Mouse (Mus musculus): ENCODE results near the gene Gm10639. TPM values are rescaled to one million over a fixed set of nuclear protein-coding genes. Genes with fewer than 3 reads are reported as not detected.
"Not testable (repeated sequence)": the region's sequence is repeated elsewhere in the genome, so short reads cannot be mapped to it uniquely, and the experiment has no call there.

Gm10639 gene
- polyA plus RNA-seq, 1 experiment from 2014 or later = not detected

GRCm38 (mm10) chr9:78294781-78295180, 5.1 kb downstream of the Gm10639 start:
- H3K9me3 ChIP-seq (replicated peaks; ENCODE audit: control insufficient read depth, low read length); H3K27me3 ChIP-seq (ENCODE audit: control insufficient read depth, insufficient read depth, low read depth, low read length); H3K4me3 ChIP-seq (ENCODE audit: low read depth, low read length); H3K4me2 ChIP-seq (ENCODE audit: low read depth, low read length); H3K36me3 ChIP-seq (ENCODE audit: control insufficient read depth, insufficient read depth); H3K4me1 ChIP-seq (ENCODE audit: control insufficient read depth, low read depth, low read length); H3K9ac ChIP-seq (ENCODE audit: low read depth, low read length); H3K27ac ChIP-seq (ENCODE audit: low read length); ATAC-seq (ENCODE audit: low read depth): not testable (repeated sequence)
- WGBS (ENCODE audit: insufficient replicate concordance) = 54% methylated on average over 5 of the region's 7 CpGs

GRCm38 (mm10) chr9:78296089-78296488, 6.4 kb downstream of the Gm10639 start:
- not testable (repeated sequence) for H3K4me1 ChIP-seq (ENCODE audit: control insufficient read depth, low read depth, low read length); H3K9ac ChIP-seq (ENCODE audit: low read depth, low read length); H3K4me3 ChIP-seq (ENCODE audit: low read depth, low read length); H3K4me2 ChIP-seq (ENCODE audit: low read depth, low read length); H3K9me3 ChIP-seq (replicated peaks; ENCODE audit: control insufficient read depth, low read length); H3K27me3 ChIP-seq (ENCODE audit: control insufficient read depth, insufficient read depth, low read depth, low read length); ATAC-seq (ENCODE audit: low read depth); H3K36me3 ChIP-seq (ENCODE audit: control insufficient read depth, insufficient read depth); H3K27ac ChIP-seq (ENCODE audit: low read length)
- WGBS (ENCODE audit: insufficient replicate concordance) = 8% methylated on average over 6 of the region's 6 CpGs

DNA sequence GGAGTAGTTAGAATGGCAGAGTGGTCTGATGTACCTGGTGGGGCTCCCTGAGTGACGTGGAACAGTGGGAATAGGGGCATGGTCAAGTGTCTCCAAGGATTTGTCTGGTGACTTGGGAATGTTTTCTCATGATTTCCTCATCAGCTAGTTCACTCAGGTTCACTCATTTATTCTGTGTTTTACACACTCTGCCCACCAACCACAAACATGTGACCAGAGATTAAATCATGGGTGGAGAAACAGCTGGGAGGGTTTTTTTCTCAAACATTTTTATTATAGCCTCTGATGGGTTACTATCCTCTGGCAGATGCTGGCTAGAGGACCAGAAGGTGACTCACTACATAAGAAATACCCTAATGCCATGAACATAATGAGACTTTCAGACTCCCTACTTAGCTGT, 8.5 kb downstream of the Gm10639 start:
- WGBS (ENCODE audit: insufficient replicate concordance) = 40% methylated on average over 1 of the region's 1 CpGs
- ATAC-seq (ENCODE audit: low read depth) = no peak
- no peak overlapping the region for H3K9ac ChIP-seq (ENCODE audit: low read depth, low read length)

DNA sequence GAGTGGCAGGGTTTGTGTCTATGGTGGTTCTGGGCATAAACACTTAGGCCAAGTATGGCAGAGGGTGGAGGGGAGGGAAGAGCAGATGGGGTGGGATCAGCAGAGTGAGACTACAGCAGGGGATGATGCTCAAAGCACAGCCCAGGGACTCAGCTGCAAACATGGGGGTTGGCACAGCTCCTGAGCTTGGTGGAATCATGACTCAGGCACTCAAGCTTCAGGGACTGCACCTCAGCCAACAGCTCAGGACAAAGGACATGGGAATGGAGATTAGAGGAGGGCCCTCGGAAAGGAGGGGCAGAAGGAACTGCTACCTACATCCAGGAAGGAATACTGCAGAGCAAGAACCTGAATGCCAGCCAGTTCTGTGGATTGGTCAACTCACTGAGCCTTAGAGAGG, 9.4 kb downstream of the Gm10639 start:
- H3K27ac ChIP-seq (ENCODE audit: low read length); H3K4me1 ChIP-seq (ENCODE audit: control insufficient read depth, low read depth, low read length); H3K4me3 ChIP-seq (ENCODE audit: low read depth, low read length); ATAC-seq (ENCODE audit: low read depth); H3K4me2 ChIP-seq (ENCODE audit: low read depth, low read length); H3K27me3 ChIP-seq (ENCODE audit: control insufficient read depth, insufficient read depth, low read depth, low read length); H3K36me3 ChIP-seq (ENCODE audit: control insufficient read depth, insufficient read depth); H3K9ac ChIP-seq (ENCODE audit: low read depth, low read length); H3K9me3 ChIP-seq (replicated peaks; ENCODE audit: control insufficient read depth, low read length): not testable (repeated sequence)
- WGBS (ENCODE audit: insufficient replicate concordance) = 33% methylated on average over 1 of the region's 1 CpGs

More for the DNA sequence above, 8.5 kb downstream of the Gm10639 start:
- H3K36me3 ChIP-seq (ENCODE audit: control insufficient read depth, insufficient read depth) = no peaks in the 10 kb centered on the region
- no peak overlapping the region for H3K4me2 ChIP-seq (ENCODE audit: low read depth, low read length)
- H3K4me3 ChIP-seq (ENCODE audit: low read depth, low read length) = no peak overlapping the region
- no peaks in the 10 kb centered on the region for H3K9me3 ChIP-seq (replicated peaks; ENCODE audit: control insufficient read depth, low read length)
- no peaks in the 10 kb centered on the region for H3K27me3 ChIP-seq (ENCODE audit: control insufficient read depth, insufficient read depth, low read depth, low read length)
- no peak overlapping the region for H3K27ac ChIP-seq (ENCODE audit: low read length)
- no peaks in the 10 kb centered on the region for H3K4me1 ChIP-seq (ENCODE audit: control insufficient read depth, low read depth, low read length)

DNA sequence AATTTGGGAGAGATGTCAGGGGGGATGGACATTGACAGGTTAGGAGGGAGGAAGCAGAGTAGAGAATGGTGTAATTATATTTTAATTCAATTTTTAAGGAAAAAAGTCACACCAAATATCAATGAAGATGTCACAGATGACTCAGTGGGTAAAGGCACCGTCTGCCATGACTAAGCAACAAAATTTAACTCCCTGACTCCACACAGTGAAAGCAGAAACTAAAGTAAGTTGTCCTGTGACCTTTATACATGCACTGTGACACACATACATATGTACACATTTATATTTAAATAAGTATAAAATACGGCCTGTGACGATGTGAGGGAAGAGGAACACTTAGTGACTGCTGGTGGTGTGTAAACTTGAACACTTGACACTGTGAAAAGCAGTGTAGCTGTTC, 18.4 kb downstream of the Gm10639 start:
- H3K27ac ChIP-seq (ENCODE audit: low read length); H3K27me3 ChIP-seq (ENCODE audit: control insufficient read depth, insufficient read depth, low read depth, low read length); H3K4me2 ChIP-seq (ENCODE audit: low read depth, low read length); H3K36me3 ChIP-seq (ENCODE audit: control insufficient read depth, insufficient read depth); H3K4me3 ChIP-seq (ENCODE audit: low read depth, low read length); ATAC-seq (ENCODE audit: low read depth); H3K9me3 ChIP-seq (replicated peaks; ENCODE audit: control insufficient read depth, low read length); H3K9ac ChIP-seq (ENCODE audit: low read depth, low read length); H3K4me1 ChIP-seq (ENCODE audit: control insufficient read depth, low read depth, low read length): not testable (repeated sequence)
- WGBS (ENCODE audit: insufficient replicate concordance) = 57% methylated on average over 3 of the region's 3 CpGs

- Histone ChIP-seq H3K9ac (ENCODE audit: low read depth, low read length) (no peak within 1 kb of the TSS), H3K36me3 (ENCODE audit: control insufficient read depth, insufficient read depth) (no peaks in the 10 kb centered on the region), H3K27me3 (ENCODE audit: control insufficient read depth, insufficient read depth, low read depth, low read length) (no peaks in the 10 kb centered on the region), H3K27ac (ENCODE audit: low read length) (no peak within 1 kb of the TSS), H3K9me3 (replicated peaks; ENCODE audit: control insufficient read depth, low read length) (no peaks in the 10 kb centered on the region), H3K4me1 (ENCODE audit: control insufficient read depth, low read depth, low read length) (no peaks in the 10 kb centered on the region), H3K4me3 (ENCODE audit: low read depth, low read length) (no peak within 1 kb of the TSS), H3K4me2 (ENCODE audit: low read depth, low read length) (no peak within 1 kb of the TSS)
- no peak for ATAC-seq (ENCODE audit: low read depth)
- 53% methylated on average over 2 of the region's 2 CpGs for WGBS (ENCODE audit: insufficient replicate concordance)
Observed at GRCm38 (mm10) chr9:78314696-78315095, 25.0 kb downstream of the Gm10639 start, which contains the start of gene Omt2a. Gene Omt2a (minus strand): TSS chr9:78314796.

DNA sequence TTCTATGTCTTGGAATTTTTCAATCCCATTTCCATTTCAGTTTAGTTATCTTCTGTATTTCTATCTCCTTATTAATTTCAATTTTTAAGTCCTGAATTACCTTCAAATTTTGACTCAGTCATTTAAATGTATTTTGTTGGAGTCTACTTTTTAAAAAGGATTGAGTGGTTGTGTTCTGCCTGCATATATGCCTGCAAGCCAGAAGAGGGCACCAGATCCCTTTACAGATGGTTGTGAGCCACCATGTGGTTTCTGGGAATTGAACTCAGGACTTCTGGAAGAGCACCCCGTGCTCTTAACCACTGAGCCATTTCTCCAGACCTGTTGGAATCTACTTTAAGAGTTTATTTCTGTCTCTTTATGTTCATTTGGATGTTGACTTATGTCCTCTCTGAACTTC, 29.8 kb downstream of the Gm10639 start:
- ATAC-seq (ENCODE audit: low read depth) = no peak
- H3K36me3 ChIP-seq (ENCODE audit: control insufficient read depth, insufficient read depth) = no peaks in the 10 kb centered on the region
- H3K4me3 ChIP-seq (ENCODE audit: low read depth, low read length) = no peak overlapping the region
- H3K9ac ChIP-seq (ENCODE audit: low read depth, low read length) = no peak overlapping the region
- no peaks in the 10 kb centered on the region for H3K4me1 ChIP-seq (ENCODE audit: control insufficient read depth, low read depth, low read length)
- no peak overlapping the region for H3K4me2 ChIP-seq (ENCODE audit: low read depth, low read length)
- no peaks in the 10 kb centered on the region for H3K9me3 ChIP-seq (replicated peaks; ENCODE audit: control insufficient read depth, low read length)
- H3K27ac ChIP-seq (ENCODE audit: low read length) = no peak overlapping the region
- H3K27me3 ChIP-seq (ENCODE audit: control insufficient read depth, insufficient read depth, low read depth, low read length) = no peaks in the 10 kb centered on the region
- WGBS (ENCODE audit: insufficient replicate concordance) = 5% methylated on average over 1 of the region's 1 CpGs

GRCm38 (mm10) chr9:78327289-78327688, 37.6 kb downstream of the Gm10639 start, which contains the start of gene Omt2b:
Gene Omt2b (plus strand): TSS chr9:78327589.
- not testable (repeated sequence) for H3K4me1 ChIP-seq (ENCODE audit: control insufficient read depth, low read depth, low read length); H3K9ac ChIP-seq (ENCODE audit: low read depth, low read length); H3K27me3 ChIP-seq (ENCODE audit: control insufficient read depth, insufficient read depth, low read depth, low read length); H3K36me3 ChIP-seq (ENCODE audit: control insufficient read depth, insufficient read depth); H3K4me2 ChIP-seq (ENCODE audit: low read depth, low read length); H3K9me3 ChIP-seq (replicated peaks; ENCODE audit: control insufficient read depth, low read length); ATAC-seq (ENCODE audit: low read depth); H3K27ac ChIP-seq (ENCODE audit: low read length); H3K4me3 ChIP-seq (ENCODE audit: low read depth, low read length)
- WGBS (ENCODE audit: insufficient replicate concordance) = 44% methylated on average over 1 of the region's 1 CpGs

DNA sequence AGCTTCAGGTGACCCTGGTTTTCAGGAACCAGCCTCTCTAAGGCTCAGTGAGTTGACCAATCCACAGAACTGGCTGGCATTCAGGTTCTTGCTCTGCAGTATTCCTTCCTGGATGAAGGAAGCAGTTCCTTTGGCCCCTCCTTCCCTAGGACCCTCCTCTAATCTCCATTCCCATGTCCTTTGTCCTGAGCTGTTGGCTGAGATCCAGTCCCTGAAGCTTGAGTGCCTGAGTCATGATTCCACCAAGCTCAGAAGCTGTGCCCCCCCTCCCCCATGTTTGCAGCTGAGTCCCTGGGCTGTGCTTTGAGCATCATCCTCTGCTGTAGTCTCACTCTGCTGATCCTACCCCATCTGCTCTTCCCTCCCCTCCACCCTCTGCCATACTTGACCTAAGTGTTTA, 47.3 kb downstream of the Gm10639 start:
- not testable (repeated sequence) for ATAC-seq (ENCODE audit: low read depth); H3K27ac ChIP-seq (ENCODE audit: low read length)

GRCm38 (mm10) chr9:78340324-78340723, 50.6 kb downstream of the Gm10639 start:
- not testable (repeated sequence) for H3K4me3 ChIP-seq (ENCODE audit: low read depth, low read length); H3K27ac ChIP-seq (ENCODE audit: low read length); H3K4me2 ChIP-seq (ENCODE audit: low read depth, low read length); H3K9me3 ChIP-seq (replicated peaks; ENCODE audit: control insufficient read depth, low read length); ATAC-seq (ENCODE audit: low read depth); H3K36me3 ChIP-seq (ENCODE audit: control insufficient read depth, insufficient read depth); H3K4me1 ChIP-seq (ENCODE audit: control insufficient read depth, low read depth, low read length); H3K9ac ChIP-seq (ENCODE audit: low read depth, low read length); H3K27me3 ChIP-seq (ENCODE audit: control insufficient read depth, insufficient read depth, low read depth, low read length)
- WGBS (ENCODE audit: insufficient replicate concordance) = 20% methylated on average over 8 of the region's 8 CpGs

More for the DNA sequence above, 47.3 kb downstream of the Gm10639 start:
- H3K27me3 ChIP-seq (ENCODE audit: control insufficient read depth, insufficient read depth, low read depth, low read length); H3K36me3 ChIP-seq (ENCODE audit: control insufficient read depth, insufficient read depth); H3K4me2 ChIP-seq (ENCODE audit: low read depth, low read length); H3K9ac ChIP-seq (ENCODE audit: low read depth, low read length); H3K9me3 ChIP-seq (replicated peaks; ENCODE audit: control insufficient read depth, low read length); H3K4me3 ChIP-seq (ENCODE audit: low read depth, low read length); H3K4me1 ChIP-seq (ENCODE audit: control insufficient read depth, low read depth, low read length): not testable (repeated sequence)
